Mouse (Mus musculus) testis, adult 2 months (tissue): ENCODE data around the gene Capn7.

Experiments used
- CTCF ChIP-seq: fragments of 200-500 bp; IDR thresholded peaks from 2 replicates; pipeline ENCODE4 v1.5.1; 2012; ENCODE audit warnings: low read depth, mild to moderate bottlenecking, inconsistent platforms, low read length, moderate library complexity; ENCODE audit not compliant: control insufficient read depth, insufficient read depth, insufficient replicate concordance
- POLR2A ChIP-seq: fragments of 200-500 bp; IDR thresholded peaks from 2 replicates; pipeline ENCODE4 v1.6.1; 2012; ENCODE audit warnings: low read depth, mild to moderate bottlenecking, inconsistent platforms, low read length, moderate library complexity; ENCODE audit not compliant: control insufficient read depth

DNA sequence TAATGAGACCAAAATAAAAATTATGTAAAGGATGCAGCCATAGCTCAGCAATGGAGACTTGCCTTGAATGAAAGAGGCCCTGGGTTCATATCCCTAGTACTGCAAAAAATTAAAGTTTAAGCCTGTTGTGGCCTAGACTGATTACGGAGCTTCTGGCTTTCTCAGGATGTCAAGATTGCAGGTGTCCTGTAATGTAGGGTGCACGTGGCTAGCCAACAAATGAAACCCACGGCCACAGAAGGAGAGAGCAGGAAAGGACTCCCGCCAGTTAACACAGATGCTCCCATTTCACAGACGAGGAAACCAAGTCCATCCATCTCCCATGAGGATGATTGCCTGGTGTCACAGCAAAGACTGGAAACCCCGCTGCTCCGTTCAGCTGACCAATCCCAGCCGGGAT, 83.7 kb downstream of the Capn7 start:
- TF ChIP-seq CTCF, result no peak
- TF ChIP-seq POLR2A, result no peak
